Mouse (Mus musculus) embryonic fibroblast, embryonic 13.5 days (primary cell): Measurements from ENCODE around the gene Zmym4.

ENCODE experiments used
- CTCF ChIP-seq: IDR thresholded peaks from 2 replicates; pipeline ENCODE4 v1.5.1; 2011; ENCODE audit warnings: mild to moderate bottlenecking, control low read depth, low read length, moderate library complexity, borderline replicate concordance; ENCODE audit not compliant: insufficient read depth
- POLR2A ChIP-seq: IDR thresholded peaks from 2 replicates; pipeline ENCODE4 v1.6.1; 2011; ENCODE audit warnings: low read depth, mild to moderate bottlenecking, control low read depth, low read length, moderate library complexity

GRCm38 (mm10) chr4:126852971-126853370 is 115.0 kb downstream of the Zmym4 start:
- TF ChIP-seq POLR2A: no peak
- TF ChIP-seq CTCF: no peak
